Mouse (Mus musculus): ENCODE measurements around the gene Dtx4.

DNA sequence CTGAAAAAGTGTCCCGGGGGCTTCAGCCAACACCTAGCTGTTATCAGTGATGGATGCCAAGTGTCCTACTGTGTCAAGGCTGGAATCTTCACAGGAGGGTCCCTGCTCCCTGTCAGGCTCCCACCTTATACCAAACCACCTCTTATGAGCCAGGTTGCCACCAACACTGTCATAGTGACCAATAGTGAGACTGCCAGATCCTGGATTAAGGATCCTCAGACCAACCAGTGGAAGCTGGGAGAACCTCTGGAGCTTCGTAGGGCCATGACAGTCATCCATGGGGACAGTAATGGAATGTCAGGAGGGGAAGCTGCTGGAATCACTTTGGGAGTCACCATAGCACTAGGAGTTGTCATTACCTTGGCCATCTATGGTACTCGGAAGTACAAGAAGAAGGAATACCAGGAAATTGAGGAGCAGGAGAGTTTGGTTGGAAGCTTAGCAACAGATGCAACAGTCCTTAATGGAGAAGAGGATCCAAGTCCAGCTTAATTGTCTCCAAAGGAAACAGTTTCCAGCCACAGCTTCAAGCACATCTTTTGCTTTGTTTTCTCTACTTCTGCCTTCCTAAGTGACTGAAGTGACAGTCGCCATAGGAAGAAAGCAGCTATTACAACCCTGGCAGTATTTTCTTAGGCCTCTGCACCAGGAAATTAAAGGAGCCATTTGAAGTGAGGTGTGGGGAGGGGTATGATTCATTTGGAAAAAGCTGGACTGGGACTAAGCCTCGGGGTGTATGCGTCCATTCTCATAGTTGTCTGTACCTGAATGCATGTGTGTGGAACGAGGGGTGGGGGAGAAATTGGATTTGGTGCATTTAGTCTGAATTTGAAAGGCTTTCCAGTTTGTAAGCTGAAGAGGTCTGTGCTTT is 38.2 kb downstream of the Dtx4 start:
- TF ChIP-seq CTCF (IDR thresholded peaks at IDR 0.05; ENCODE audit: borderline replicate concordance, control insufficient read depth, extremely low read depth, insufficient read depth, low read length, poor library complexity) = no peak
- no peak for TF ChIP-seq POLR2A (IDR thresholded peaks at IDR 0.05; ENCODE audit: control insufficient read depth, extremely low read depth, insufficient read depth, low read length, poor library complexity)

Data from thymus, adult 2 months (tissue).